Mouse (Mus musculus) myocyte (in vitro differentiated cells): ENCODE data around the gene Olfr1079. TPM values are rescaled to one million over a fixed set of nuclear protein-coding genes. Genes with fewer than 3 reads are reported as not detected.
"Not testable (repeated sequence)": the region's sequence is repeated elsewhere in the genome, so short reads cannot be mapped to it uniquely, and the experiment has no call there.

Experiments
- H3K27me3 ChIP-seq: one replicate; pipeline ENCODE4 v1.6.1; 2011; ENCODE audit not compliant: control insufficient read depth, insufficient read depth, insufficient read length
- H3K36me3 ChIP-seq: one replicate; pipeline ENCODE4 v1.6.1; 2011; ENCODE audit not compliant: control insufficient read depth, insufficient read depth
- H3K4me2 ChIP-seq: one replicate; pipeline ENCODE4 v1.6.1; 2011; ENCODE audit warnings: low read depth, control low read depth
- H3K4me3 ChIP-seq: one replicate; pipeline ENCODE4 v1.5.1; 2011; ENCODE audit warnings: mild to moderate bottlenecking, control low read depth, moderate library complexity
- H3K79me2 ChIP-seq: one replicate; pipeline ENCODE4 v1.6.1; 2011; ENCODE audit not compliant: control insufficient read depth, insufficient read depth
- H3ac ChIP-seq: one replicate; pipeline ENCODE4 v1.6.1; 2011; ENCODE audit not compliant: control insufficient read depth, insufficient read length
- CEBPB ChIP-seq: IDR thresholded peaks from 2 replicates; pipeline ENCODE4 v1.6.1; 2011; ENCODE audit warnings: mild to moderate bottlenecking, moderate library complexity; ENCODE audit not compliant: poor library complexity, insufficient read depth, severe bottlenecking
- E2F4 ChIP-seq: IDR thresholded peaks from one replicate; pipeline ENCODE4 v1.6.1; 2011; ENCODE audit warnings: mild to moderate bottlenecking, control low read depth, moderate library complexity; ENCODE audit not compliant: insufficient read depth
- MAX ChIP-seq: IDR thresholded peaks from one replicate; pipeline ENCODE4 v1.6.1; 2011; ENCODE audit warnings: low read depth, mild to moderate bottlenecking, control low read depth
- MYOD1 ChIP-seq, 3 experiments: IDR thresholded peaks; one replicate each; pipeline ENCODE4 v1.6.1; 2011; ENCODE audit warnings: control low read depth in 2 of 3, low read depth in 2 of 3, mild to moderate bottlenecking in 2 of 3, moderate library complexity in 1 of 3; ENCODE audit not compliant: insufficient read length in 2 of 3, control insufficient read depth in 1 of 3
- MYOG ChIP-seq, 3 experiments: IDR thresholded peaks; one replicate each; pipeline ENCODE4 v1.6.1; 2011; ENCODE audit warnings: control low read depth in 2 of 3, low read depth in 2 of 3, mild to moderate bottlenecking in 2 of 3; ENCODE audit not compliant: insufficient read length in 2 of 3, control insufficient read depth in 1 of 3, insufficient read depth in 1 of 3
- POLR2A ChIP-seq: IDR thresholded peaks from one replicate; pipeline ENCODE4 v1.6.1; 2011; ENCODE audit warnings: low read depth, mild to moderate bottlenecking, control low read depth, moderate library complexity; ENCODE audit not compliant: insufficient read length
- POLR2AphosphoS2 ChIP-seq: IDR thresholded peaks from one replicate; pipeline ENCODE4 v1.6.1; 2011; ENCODE audit warnings: low read depth, control low read depth; ENCODE audit not compliant: insufficient read length
- REST ChIP-seq: IDR thresholded peaks from one replicate; pipeline ENCODE4 v1.6.1; 2011; ENCODE audit warnings: mild to moderate bottlenecking, control low read depth, moderate library complexity; ENCODE audit not compliant: insufficient read depth, insufficient read length
- SRF ChIP-seq: IDR thresholded peaks from one replicate; pipeline ENCODE4 v1.6.1; 2011; ENCODE audit warnings: low read depth; ENCODE audit not compliant: control insufficient read depth, insufficient read length
- TCF12 ChIP-seq: IDR thresholded peaks from one replicate; pipeline ENCODE4 v1.6.1; 2011; ENCODE audit warnings: mild to moderate bottlenecking, control low read depth; ENCODE audit not compliant: poor library complexity, insufficient read depth, severe bottlenecking
- TCF3 ChIP-seq: IDR thresholded peaks from one replicate; pipeline ENCODE4 v1.6.1; 2011; ENCODE audit warnings: low read depth, control low read depth; ENCODE audit not compliant: insufficient read length
- USF1 ChIP-seq: IDR thresholded peaks from one replicate; pipeline ENCODE4 v1.6.1; 2011; ENCODE audit warnings: low read depth, mild to moderate bottlenecking, control low read depth, moderate library complexity
- polyA plus RNA-seq: library from polyadenylated mRNA; unstranded; fragments of >200 nt; fragmentation: generic; extraction: Trizol; gene quantifications from one replicate; pipeline ENCODE4 v1.2.1, GENCODE M21; 2012; ENCODE audit warnings: missing spikeins

The Olfr1079 gene
- not detected for polyA plus RNA-seq

DNA sequence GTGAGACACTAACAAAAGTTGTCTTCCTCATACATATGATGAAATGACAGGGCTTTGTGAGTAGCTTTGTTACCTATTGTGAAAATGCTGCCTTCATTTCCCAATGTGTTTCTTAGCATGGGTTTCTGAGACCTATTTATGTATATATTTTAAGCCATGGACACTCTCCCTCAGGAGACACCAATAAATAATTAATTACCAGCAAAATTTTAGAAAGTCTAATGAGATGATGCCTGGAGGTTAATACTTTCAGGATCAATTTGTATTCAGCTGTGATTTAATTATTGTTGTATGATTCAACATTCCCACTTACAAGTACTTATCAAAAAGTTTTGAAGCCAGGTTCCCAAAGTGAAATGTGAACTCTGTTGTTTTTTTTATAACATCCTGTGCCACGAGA is at the start of gene Olfr1079:
Gene Olfr1079 (minus strand): TSS at position 101 of the 400 bp plus-strand sequence.
- Histone ChIP-seq H3ac (no peak within 1 kb of the TSS), H3K79me2 (no peaks in the 10 kb centered on the region), H3K4me3 (no peak within 1 kb of the TSS), H3K4me2 (no peak within 1 kb of the TSS), H3K36me3 (no peaks in the 10 kb centered on the region), H3K27me3 (no peaks in the 10 kb centered on the region)
- TF ChIP-seq MYOG (IDR thresholded peaks at IDR 0.05; ENCODE audit: control insufficient read depth in 1 of 3, insufficient read depth in 1 of 3, insufficient read length in 2 of 3, low read depth in 2 of 3) (no peak), CEBPB (no peak), POLR2AphosphoS2 (no peak), USF1 (no peak), TCF12 (no peak), POLR2A (no peak), E2F4 (no peak), MYOD1 (IDR thresholded peaks at IDR 0.05; ENCODE audit: control insufficient read depth in 1 of 3, insufficient read length in 2 of 3, low read depth in 2 of 3) (no peak), TCF3 (no peak), SRF (no peak), REST (no peak), MAX (no peak)

GRCm38 (mm10) chr2:86558135-86558534 is 15.9 kb upstream of the Olfr1079 start, which contains the start of gene Olfr1080:
Gene Olfr1080, minus strand, starts transcription at chr2:86558235.
- not testable (repeated sequence) for H3K4me2 ChIP-seq, H3K4me3 ChIP-seq, H3K27me3 ChIP-seq

DNA sequence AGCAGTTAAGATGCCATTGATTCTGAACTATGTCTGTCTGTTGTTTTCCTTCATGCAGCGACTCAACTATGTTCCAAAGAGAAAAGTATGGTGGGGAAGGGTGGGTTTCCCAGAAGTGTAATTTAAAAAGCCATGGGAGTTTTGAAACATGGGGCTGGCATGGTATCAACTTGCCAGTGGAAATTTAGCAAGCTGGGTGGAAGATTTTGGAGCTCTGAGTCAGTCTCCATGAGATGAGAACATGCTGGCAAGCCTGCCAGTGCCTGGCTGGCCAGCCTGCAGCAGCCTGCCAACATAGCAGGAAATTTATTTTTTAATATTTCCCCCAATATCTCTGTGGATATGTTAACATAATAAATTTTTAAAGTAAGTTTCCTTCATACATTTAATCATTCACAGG is 11.3 kb downstream of the Olfr1079 start:
- TF ChIP-seq USF1 (no peak), E2F4 (no peak), MYOG (IDR thresholded peaks at IDR 0.05; ENCODE audit: control insufficient read depth in 1 of 3, insufficient read depth in 1 of 3, insufficient read length in 2 of 3, low read depth in 2 of 3) (no peak), TCF12 (no peak), MAX (no peak), REST (no peak), MYOD1 (IDR thresholded peaks at IDR 0.05; ENCODE audit: control insufficient read depth in 1 of 3, insufficient read length in 2 of 3, low read depth in 2 of 3) (no peak), POLR2AphosphoS2 (no peak), CEBPB (no peak), TCF3 (no peak), POLR2A (no peak), SRF (no peak)
- Histone ChIP-seq H3ac (no peak overlapping the region), H3K4me2 (no peak overlapping the region), H3K4me3 (no peak overlapping the region), H3K79me2 (no peaks in the 10 kb centered on the region), H3K27me3 (no peaks in the 10 kb centered on the region), H3K36me3 (no peaks in the 10 kb centered on the region)

More at GRCm38 (mm10) chr2:86558135-86558534, 15.9 kb upstream of the Olfr1079 start, which contains the start of gene Olfr1080:
- not testable (repeated sequence) for H3K36me3 ChIP-seq, H3ac ChIP-seq, H3K79me2 ChIP-seq

DNA sequence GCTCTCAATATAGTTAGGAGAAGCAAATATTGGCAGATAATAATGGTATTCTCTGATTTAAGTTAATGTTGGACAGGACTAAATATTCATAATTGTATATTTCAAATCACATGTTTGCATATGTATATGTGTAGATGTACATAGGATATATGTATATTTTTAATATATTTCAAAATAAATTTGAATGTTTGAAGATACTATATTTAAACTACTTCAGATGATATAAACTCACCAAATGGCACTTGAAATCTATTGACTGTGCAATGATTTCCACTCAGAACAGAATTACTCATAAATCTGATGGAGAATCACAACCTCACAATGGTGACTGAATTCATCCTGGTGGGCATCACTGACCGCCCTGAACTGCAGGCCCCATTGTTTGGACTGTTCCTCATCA is 34.1 kb downstream of the Olfr1079 start, which contains the start of gene Olfr1076:
Gene Olfr1076 (plus strand): TSS at position 301 of the 400 bp plus-strand sequence.
- no peak for TF ChIP-seq REST
- TF ChIP-seq MAX = no peak
- no peak for TF ChIP-seq USF1
- TF ChIP-seq SRF = no peak
- TF ChIP-seq TCF3 = no peak
- no peak for TF ChIP-seq POLR2A
- no peak for TF ChIP-seq CEBPB
- TF ChIP-seq POLR2AphosphoS2 = no peak
- TF ChIP-seq MYOG (IDR thresholded peaks at IDR 0.05; ENCODE audit: control insufficient read depth in 1 of 3, insufficient read depth in 1 of 3, insufficient read length in 2 of 3, low read depth in 2 of 3) = no peak
- TF ChIP-seq E2F4 = no peak
- no peak for TF ChIP-seq MYOD1 (IDR thresholded peaks at IDR 0.05; ENCODE audit: control insufficient read depth in 1 of 3, insufficient read length in 2 of 3, low read depth in 2 of 3)
- TF ChIP-seq TCF12 = no peak
- Histone ChIP-seq H3K4me2 (no peak within 1 kb of the TSS), H3K36me3 (no peaks in the 10 kb centered on the region), H3K27me3 (no peaks in the 10 kb centered on the region), H3ac (no peak within 1 kb of the TSS), H3K4me3 (no peak within 1 kb of the TSS), H3K79me2 (no peaks in the 10 kb centered on the region)

DNA sequence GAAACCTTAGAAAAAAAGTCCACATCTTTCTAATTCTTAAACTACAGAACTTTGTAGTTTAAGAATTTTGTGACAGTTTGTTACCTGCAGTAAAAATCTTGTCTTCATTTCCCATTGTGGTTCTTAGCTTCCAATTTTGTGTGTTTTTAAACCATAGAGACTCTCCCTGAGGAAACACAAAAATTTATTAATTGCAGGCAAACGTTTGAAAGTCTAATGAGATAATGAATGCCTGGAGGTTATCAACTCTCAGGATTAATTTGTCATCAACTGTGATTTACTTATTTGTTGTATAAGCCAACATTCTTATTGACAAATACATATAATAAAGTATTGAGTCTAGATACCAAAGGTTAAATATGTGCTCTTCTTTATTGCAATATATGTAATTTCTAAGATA is 55.0 kb downstream of the Olfr1079 start, which contains the start of gene Olfr228:
Gene Olfr228 (minus strand): TSS at position 101 of the 400 bp plus-strand sequence.
- no peak for TF ChIP-seq USF1
- no peak for TF ChIP-seq TCF3
- no peak for TF ChIP-seq POLR2A
- TF ChIP-seq MYOD1 (IDR thresholded peaks at IDR 0.05; ENCODE audit: control insufficient read depth in 1 of 3, insufficient read length in 2 of 3, low read depth in 2 of 3) = no peak
- TF ChIP-seq CEBPB = no peak
- TF ChIP-seq MYOG (IDR thresholded peaks at IDR 0.05; ENCODE audit: control insufficient read depth in 1 of 3, insufficient read depth in 1 of 3, insufficient read length in 2 of 3, low read depth in 2 of 3) = no peak
- no peak for TF ChIP-seq SRF
- no peak for TF ChIP-seq POLR2AphosphoS2
- TF ChIP-seq E2F4 = no peak
- TF ChIP-seq REST = no peak
- TF ChIP-seq MAX = no peak
- TF ChIP-seq TCF12 = no peak
- Histone ChIP-seq H3K27me3 (no peaks in the 10 kb centered on the region), H3K4me3 (no peak within 1 kb of the TSS), H3ac (no peak within 1 kb of the TSS), H3K79me2 (no peaks in the 10 kb centered on the region), H3K4me2 (no peak within 1 kb of the TSS), H3K36me3 (no peaks in the 10 kb centered on the region)

Other genes starting within 250 kb of the Olfr1079 start
- not detected for gene Olfr1053, start 227.2 kb downstream of the Olfr1079 start, polyA plus RNA-seq
- gene Olfr1054, start 207.0 kb downstream of the Olfr1079 start, polyA plus RNA-seq = not detected
- not detected for gene Olfr1055, start 192.2 kb downstream of the Olfr1079 start, polyA plus RNA-seq
- not detected for gene Olfr1056, start 180.0 kb downstream of the Olfr1079 start, polyA plus RNA-seq
- not detected for gene Olfr1057, start 164.1 kb downstream of the Olfr1079 start, polyA plus RNA-seq
- not detected for gene Olfr1058, start 153.9 kb downstream of the Olfr1079 start, polyA plus RNA-seq
- not detected for gene Olfr1061, start 128.4 kb downstream of the Olfr1079 start, polyA plus RNA-seq
- not detected for gene Olfr1062, start 115.7 kb downstream of the Olfr1079 start, polyA plus RNA-seq
- gene Olfr1065, start 91.9 kb downstream of the Olfr1079 start, polyA plus RNA-seq = not detected
- not detected for gene Olfr1066, start 86.2 kb downstream of the Olfr1079 start, polyA plus RNA-seq
- gene Olfr228, start 55.1 kb downstream of the Olfr1079 start, polyA plus RNA-seq = not detected
- gene Olfr1076, start 34.0 kb downstream of the Olfr1079 start, polyA plus RNA-seq = not detected
- gene Olfr1080, start 15.8 kb upstream of the Olfr1079 start, polyA plus RNA-seq = not detected
- gene Olfr1082, start 56.5 kb upstream of the Olfr1079 start, polyA plus RNA-seq = not detected
- gene Olfr1084, start 97.2 kb upstream of the Olfr1079 start, polyA plus RNA-seq = not detected
- not detected for gene Olfr1085, start 119.5 kb upstream of the Olfr1079 start, polyA plus RNA-seq
- gene Olfr1086, start 137.6 kb upstream of the Olfr1079 start, polyA plus RNA-seq = not detected
- not detected for gene Olfr1087, start 155.9 kb upstream of the Olfr1079 start, polyA plus RNA-seq
- not detected for gene Olfr1089, start 191.2 kb upstream of the Olfr1079 start, polyA plus RNA-seq
- gene Olfr1090, start 216.5 kb upstream of the Olfr1079 start, polyA plus RNA-seq = not detected
- not detected for gene Olfr1093, start 240.0 kb upstream of the Olfr1079 start, polyA plus RNA-seq